Mouse (Mus musculus): ENCODE results near the gene Chst5.
"Not testable (repeated sequence)": the region's sequence is repeated elsewhere in the genome, so short reads cannot be mapped to it uniquely, and the experiment has no call there.

Gene Chst5

DNA sequence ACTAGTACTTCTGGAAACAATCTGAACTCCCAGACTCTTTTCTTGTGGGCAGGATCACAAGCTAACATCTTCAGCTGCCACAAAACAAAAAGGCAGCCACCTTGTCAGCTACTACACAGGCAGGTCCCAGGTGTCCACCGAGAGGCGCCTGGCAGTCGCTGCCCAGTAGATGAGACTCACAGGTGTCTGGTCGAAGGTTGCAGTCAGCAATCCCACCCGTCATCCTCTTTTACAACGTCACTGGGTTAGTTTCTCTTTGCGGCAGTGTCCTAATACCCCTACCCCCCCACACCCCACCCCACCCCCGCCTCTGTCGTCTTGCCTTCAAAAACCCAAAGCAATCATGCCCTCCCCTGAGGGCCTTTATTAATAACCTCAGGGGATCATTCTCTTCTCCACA lies 34.5 kb downstream of the Chst5 start:
- no peak for DNase-seq (ENCODE audit: low read depth, low spot score)

DNA sequence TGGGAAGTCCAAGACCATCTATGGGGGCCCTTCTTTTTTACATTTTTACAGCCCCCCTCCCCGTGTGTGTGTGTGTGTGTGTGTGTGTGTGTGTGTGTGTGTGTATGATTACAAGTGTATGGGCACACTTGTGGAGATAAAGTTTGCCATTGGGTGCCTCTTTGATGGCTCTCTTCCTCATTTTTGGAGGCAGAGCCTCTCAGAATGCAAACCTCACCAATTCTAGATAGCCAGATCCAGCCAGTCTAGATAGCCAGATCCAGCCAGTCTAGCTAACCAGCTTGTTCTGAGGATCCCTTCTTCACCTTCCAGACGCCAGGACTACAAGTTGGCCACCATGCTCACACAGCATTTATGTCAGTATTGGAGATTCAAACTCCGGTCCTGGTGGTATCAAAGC lies 39.0 kb downstream of the Chst5 start:
- no peak for DNase-seq (ENCODE audit: low read depth, low spot score)

DNA sequence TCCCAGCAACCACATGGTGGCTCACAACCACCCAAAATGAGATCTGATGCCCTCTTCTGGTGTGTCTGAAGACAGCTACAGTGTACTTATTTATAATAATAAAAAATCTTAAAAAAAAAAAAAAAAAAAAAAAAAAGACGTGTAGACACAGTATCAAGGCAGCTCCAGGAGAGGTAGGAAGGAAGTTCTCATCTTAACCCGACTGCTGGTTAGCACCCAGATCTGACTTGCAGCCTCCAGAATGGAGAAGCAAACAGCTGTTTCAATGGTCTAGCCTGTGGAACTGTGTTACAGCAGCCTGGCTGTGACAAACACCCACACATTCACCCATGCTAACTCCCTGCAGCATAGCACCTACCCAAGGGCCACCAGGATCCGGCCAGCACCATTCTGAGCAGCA lies 39.9 kb downstream of the Chst5 start:
- DNase-seq (ENCODE audit: low read depth, low spot score): no peak

DNA sequence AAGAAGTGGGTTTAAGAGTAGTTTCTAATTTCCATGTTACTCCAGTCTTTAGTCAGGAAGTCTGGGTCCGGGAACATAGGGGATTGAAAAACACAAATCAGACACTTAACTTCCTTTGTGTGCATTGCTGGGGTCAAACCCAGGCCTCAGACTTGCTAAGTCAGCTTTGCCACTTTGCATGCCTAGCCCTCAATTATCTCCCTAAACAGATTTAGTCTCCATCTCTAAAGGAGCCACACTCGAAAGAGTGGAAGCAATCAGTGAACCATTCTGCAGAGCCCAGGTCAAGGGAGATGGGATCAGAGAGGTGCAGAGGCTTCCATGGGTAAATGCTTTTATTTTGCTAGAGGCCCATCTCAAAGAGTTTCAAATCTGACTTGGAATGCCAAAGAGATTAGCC lies 41.6 kb downstream of the Chst5 start:
- DNase-seq (ENCODE audit: low read depth, low spot score): no peak

DNA sequence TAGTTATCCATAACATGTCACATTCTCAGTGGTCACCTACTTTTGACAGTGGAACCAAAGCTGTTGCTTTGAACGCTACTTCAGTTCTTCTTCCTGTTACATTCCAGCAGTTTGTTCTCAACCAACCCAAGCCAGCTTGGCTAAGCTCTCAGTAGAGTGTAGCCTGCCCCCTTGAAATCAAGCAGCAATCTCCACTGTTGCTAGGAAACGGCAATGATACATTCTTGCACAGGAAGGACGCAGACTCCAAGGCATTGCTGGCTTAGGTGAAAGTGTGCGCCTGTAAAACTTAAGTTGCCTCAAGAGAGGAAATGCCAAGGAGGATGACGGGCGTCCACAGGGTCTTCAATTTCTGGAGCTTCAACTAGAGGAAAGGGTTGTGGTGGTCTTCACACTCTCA lies 44.4 kb downstream of the Chst5 start:
- no peak for DNase-seq (ENCODE audit: low read depth, low spot score)

DNA sequence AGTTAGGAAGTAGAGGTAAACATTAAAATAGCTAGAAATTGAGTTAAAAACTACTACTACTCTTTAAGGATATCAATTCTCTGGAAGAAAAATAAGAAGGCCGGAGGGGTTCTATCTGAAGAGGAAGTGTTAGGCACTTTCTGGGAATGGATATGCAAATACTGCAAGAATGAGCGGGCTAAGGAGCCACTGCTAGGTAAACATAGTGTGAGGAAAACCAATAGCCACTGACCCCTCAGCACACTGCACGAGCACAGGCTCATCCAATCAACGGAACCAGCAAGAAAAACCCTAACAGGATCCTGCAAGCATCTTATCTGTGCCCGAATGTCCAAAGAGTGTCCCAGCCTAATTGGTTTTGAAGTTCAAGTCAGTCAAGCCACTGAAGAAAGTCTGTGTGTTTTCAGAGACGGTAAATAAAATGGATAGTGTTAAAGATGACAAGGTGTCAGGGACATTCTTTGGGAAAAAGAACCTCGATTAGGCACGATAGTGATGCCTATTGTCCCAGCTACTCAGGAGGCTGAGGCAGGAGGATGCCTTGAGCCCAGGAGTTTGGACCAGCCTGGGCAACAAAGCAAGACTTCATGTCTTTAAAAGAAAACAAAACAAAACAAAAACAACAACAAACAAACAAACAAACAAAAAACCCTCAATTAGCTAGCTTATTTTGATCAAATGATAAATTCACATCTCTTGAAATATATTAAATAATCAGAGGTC lies 45.0 kb downstream of the Chst5 start:
- no peak for DNase-seq (ENCODE audit: low read depth, low spot score)

DNA sequence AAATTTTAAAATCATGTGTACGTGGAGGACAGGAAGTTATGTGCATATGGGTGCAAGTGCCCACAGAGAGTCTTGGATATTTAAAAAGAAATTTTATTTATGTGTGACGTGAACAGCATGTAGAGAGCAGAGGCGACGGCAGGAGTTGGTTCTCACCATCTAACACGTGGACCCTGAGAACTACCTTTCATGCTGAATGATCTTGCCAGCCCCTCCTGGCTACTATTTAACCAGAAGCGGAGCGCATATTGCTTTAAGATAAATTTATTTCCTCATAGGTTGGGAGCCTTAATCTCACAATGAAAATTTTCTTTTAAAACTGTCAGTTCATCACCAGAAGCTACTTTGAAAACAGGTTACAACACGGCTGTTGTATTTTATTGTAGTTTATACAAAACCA lies 45.6 kb downstream of the Chst5 start:
- no peak for DNase-seq (ENCODE audit: low read depth, low spot score)

DNA sequence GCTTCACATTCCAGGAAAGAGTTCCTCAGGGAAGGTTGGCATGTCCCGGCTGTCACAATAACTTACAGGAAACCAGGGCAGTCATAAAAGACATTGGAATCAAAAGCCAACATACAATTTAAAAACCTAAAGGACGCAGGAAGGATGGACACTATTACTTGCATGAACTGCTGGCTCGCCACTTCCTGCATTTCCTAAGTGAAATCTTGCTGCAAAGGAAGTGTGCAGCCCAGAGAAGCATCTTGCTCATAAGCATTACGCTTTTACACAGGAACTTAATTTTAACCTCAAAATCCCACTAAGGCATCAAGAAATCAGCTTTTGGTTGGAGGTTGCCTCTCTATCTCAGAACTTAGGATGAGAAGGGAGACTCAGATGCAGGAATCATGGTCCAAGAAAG lies 47.0 kb downstream of the Chst5 start:
- no peak for DNase-seq (ENCODE audit: low read depth, low spot score)

DNA sequence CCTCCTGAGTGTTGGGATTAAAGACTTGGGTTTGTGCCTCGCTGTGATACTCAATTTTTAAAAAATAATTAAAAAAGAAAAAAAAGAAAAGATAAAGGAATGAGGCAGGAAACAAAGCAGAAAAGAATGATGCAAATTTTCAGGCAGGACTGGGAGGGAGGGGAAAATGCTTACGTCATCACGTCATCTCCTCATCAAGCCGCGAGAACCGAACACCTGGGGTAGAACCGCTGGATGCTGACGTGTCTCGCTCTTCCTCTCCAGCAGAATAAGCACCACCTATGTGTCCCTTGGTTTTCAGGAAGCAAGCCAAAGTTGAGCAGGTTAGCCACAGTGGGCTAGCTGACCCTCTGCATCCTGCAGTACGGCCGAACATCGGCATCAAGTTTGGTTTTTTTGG lies 54.3 kb downstream of the Chst5 start:
- DNase-seq (ENCODE audit: low read depth, low spot score): no peak

DNA sequence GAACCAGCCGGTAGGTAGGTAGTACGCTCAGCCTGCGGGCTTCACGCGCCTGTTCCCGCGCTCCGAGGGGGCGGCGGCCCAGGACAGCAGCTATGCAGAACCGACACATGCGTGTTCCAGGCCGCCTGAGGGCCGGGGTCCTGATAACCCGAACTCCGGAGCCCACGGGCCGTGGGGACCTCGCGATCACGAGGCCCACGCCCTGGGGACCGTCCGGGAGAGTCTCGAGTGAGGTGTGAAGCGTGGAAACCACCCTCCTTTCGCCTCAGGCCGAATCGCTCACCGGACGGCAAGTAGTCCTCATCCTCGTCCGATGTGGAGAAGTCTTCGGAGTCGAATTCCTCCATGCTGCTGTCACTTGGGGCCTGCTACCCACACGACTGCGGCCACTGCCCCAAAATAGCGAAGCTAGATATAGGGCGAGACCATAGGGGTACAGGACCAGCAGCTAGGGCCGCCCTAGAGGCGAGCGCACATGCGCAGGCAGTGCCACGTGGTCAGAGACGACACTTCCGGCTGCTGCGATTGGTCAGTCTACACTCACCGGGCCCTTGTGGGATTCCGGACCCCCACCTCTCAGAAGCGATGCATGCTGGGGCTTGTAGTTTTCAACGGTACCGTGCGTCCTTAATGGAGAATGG lies 56.3 kb downstream of the Chst5 start, which contains the start of gene Cfdp1:
Cfdp1 (minus strand) TSS at position 431 of the 641 bp plus-strand sequence.
- peak; percentile 96 for DNase-seq (ENCODE audit: low read depth, low spot score)

DNA sequence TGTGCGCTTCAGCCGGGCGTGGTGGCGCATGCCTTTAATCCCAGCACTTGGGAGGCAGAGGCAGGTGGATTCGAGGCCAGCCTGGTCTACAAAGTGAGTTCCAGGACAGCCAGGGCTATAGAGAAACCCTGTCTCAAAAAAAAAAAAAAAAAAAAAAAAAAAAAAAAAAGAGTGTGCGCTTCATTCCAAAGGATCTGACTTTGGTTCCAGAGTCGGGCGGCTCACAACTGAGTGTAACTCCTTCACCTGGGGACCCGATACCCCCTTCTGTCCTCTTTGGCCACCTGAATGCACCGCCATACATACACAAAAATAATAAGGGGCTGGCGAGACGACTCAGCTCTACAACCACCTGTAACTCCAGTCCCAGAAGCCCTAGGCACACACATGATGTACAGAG lies 57.0 kb downstream of the Chst5 start:
- not testable (repeated sequence) for DNase-seq (ENCODE audit: low read depth, low spot score)

DNA sequence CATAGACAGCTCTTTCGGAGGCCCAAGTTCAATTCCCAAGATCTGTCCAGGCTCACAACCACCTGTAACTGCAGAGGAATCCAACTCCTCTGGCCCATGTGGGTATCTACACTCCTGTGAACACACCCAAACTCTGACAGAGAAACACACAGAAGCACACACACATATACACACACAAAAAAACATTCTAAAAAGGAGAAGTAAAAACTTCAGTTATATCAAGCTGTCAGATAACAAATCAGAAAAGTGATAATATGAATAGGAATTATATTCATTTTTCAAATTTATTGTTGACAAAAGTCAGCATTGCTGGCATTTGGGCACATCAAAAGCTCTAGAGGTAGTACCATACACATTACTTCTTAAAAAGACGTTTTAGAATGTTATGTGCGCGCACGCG lies 63.5 kb downstream of the Chst5 start:
- no peak for DNase-seq (ENCODE audit: low read depth, low spot score)

Data from forelimb bud, embryonic 11.5 days (tissue).